Mouse (Mus musculus) lung, embryonic 16.5 days (tissue): Measurements from ENCODE around the gene Stxbp2. TPM values are rescaled to one million over a fixed set of nuclear protein-coding genes. Genes with fewer than 3 reads are reported as not detected.

Experiments
- ATAC-seq: fragments of 200-750 bp; cut with Nextera tagmentation; 2 replicates; pipeline ENCODE4 v1.8.0; 2017; ENCODE audit warnings: low read depth, mild to moderate bottlenecking, moderate library complexity
- H3K27ac ChIP-seq: fragments of 300-500 bp; sonication (generic); 2 replicates; pipeline ENCODE4 v1.5.1; 2014; ENCODE audit warnings: mild to moderate bottlenecking, control low read depth, low read length
- H3K27me3 ChIP-seq: fragments of 300-500 bp; sonication (generic); 2 replicates; pipeline ENCODE4 v1.6.1; 2014; ENCODE audit warnings: low read depth, low read length, mixed read lengths; ENCODE audit not compliant: control insufficient read depth, insufficient read depth
- H3K36me3 ChIP-seq: fragments of 300-500 bp; sonication (generic); 2 replicates; pipeline ENCODE4 v1.6.1; 2014; ENCODE audit warnings: low read length; ENCODE audit not compliant: control insufficient read depth, insufficient read depth
- H3K4me1 ChIP-seq: fragments of 300-500 bp; sonication (generic); replicated peaks from 2 replicates; pipeline ENCODE4 v1.6.1; 2014; ENCODE audit warnings: low read length, mixed read lengths; ENCODE audit not compliant: control insufficient read depth, insufficient read depth
- H3K4me2 ChIP-seq: fragments of 300-500 bp; sonication (generic); 2 replicates; pipeline ENCODE4 v1.6.1; 2014; ENCODE audit warnings: low read depth, low read length, control low read depth
- H3K4me3 ChIP-seq: fragments of 300-500 bp; sonication (generic); 2 replicates; pipeline ENCODE4 v1.5.1; 2014; ENCODE audit warnings: mild to moderate bottlenecking, low read length, control low read depth
- H3K9ac ChIP-seq: fragments of 300-500 bp; sonication (generic); 2 replicates; pipeline ENCODE4 v1.6.1; 2014; ENCODE audit warnings: low read length, control low read depth
- H3K9me3 ChIP-seq: fragments of 300-500 bp; sonication (generic); 2 replicates; pipeline ENCODE4 v1.6.1; 2016; ENCODE audit warnings: low read length; ENCODE audit not compliant: control insufficient read depth
- whole genome bisulfite sequencing: fragments of 180-500 bp; shearing (Covaris S2); extraction: QIAGEN DNeasy Blood & Tissue Kit; methylation state at CpG from one replicate; pipeline ENCODE4 v1.1.7; 2014; 5-methylcytosine and 5-hydroxymethylcytosine counted together
- polyA plus RNA-seq: library from polyadenylated mRNA; unstranded; fragments of >200 nt; fragmentation: Nextera tagmentation; extraction: Ambion mirVana; gene quantifications from 2 replicates; pipeline ENCODE4 v1.2.1, GENCODE M21; 2015

Stxbp2 gene
- polyA plus RNA-seq, 1 experiment from 2014 or later = 91.6 TPM

GRCm38 (mm10) chr8:3599219-3599618, 31.5 kb upstream of the Stxbp2 start:
- Histone ChIP-seq H3K9ac (no peak overlapping the region), H3K36me3 (no peaks in the 10 kb centered on the region), H3K4me3 (no peak overlapping the region), H3K27ac (no peak overlapping the region), H3K4me2 (no peak overlapping the region), H3K4me1 (no peaks in the 10 kb centered on the region), H3K9me3 (no peaks in the 10 kb centered on the region), H3K27me3 (no peaks in the 10 kb centered on the region)
- WGBS = 93% methylated on average over 1 of the region's 1 CpGs
- ATAC-seq = no peak

GRCm38 (mm10) chr8:3600401-3600800, 30.4 kb upstream of the Stxbp2 start:
- H3K27ac ChIP-seq = no peak overlapping the region
- peak; percentile 69 for ATAC-seq

GRCm38 (mm10) chr8:3603439-3603838, 27.3 kb upstream of the Stxbp2 start:
- no peak for ATAC-seq
- H3K9me3 ChIP-seq = no peaks in the 10 kb centered on the region
- H3K27ac ChIP-seq = no peak overlapping the region
- 62% methylated on average over 13 of the region's 13 CpGs for WGBS
- no peaks in the 10 kb centered on the region for H3K27me3 ChIP-seq
- H3K36me3 ChIP-seq = peaks cover 2% of the 10 kb centered on the region; the same call in 1 of the 2 replicates
- no peak overlapping the region for H3K4me2 ChIP-seq
- no peak overlapping the region for H3K4me3 ChIP-seq
- H3K4me1 ChIP-seq = peaks cover 4% of the 10 kb centered on the region; the same call in 1 of the 2 replicates
- no peak overlapping the region for H3K9ac ChIP-seq

More at GRCm38 (mm10) chr8:3600401-3600800, 30.4 kb upstream of the Stxbp2 start:
- no peaks in the 10 kb centered on the region for H3K4me1 ChIP-seq
- H3K9me3 ChIP-seq = no peaks in the 10 kb centered on the region
- H3K27me3 ChIP-seq = no peaks in the 10 kb centered on the region
- WGBS = 73% methylated on average over 6 of the region's 6 CpGs
- H3K36me3 ChIP-seq = no peaks in the 10 kb centered on the region
- H3K9ac ChIP-seq = peak overlapping the region; percentile 10; the same call in 1 of the 2 replicates
- no peak overlapping the region for H3K4me2 ChIP-seq
- H3K4me3 ChIP-seq = no peak overlapping the region

- Histone ChIP-seq H3K4me1 (peaks cover 4% of the 10 kb centered on the region; the same call in 1 of the 2 replicates), H3K4me3 (no peak overlapping the region), H3K9me3 (no peaks in the 10 kb centered on the region), H3K4me2 (no peak overlapping the region), H3K27ac (no peak overlapping the region), H3K9ac (no peak overlapping the region), H3K36me3 (peaks cover 19% of the 10 kb centered on the region), H3K27me3 (no peaks in the 10 kb centered on the region)
- peak; percentile 56; the same call in 1 of the 2 replicates for ATAC-seq
- WGBS = 57% methylated on average over 16 of the region's 16 CpGs
Observed at GRCm38 (mm10) chr8:3606593-3606992, 24.2 kb upstream of the Stxbp2 start.

- 86% methylated on average over 7 of the region's 7 CpGs for WGBS
- no peak for ATAC-seq
- no peak overlapping the region for H3K9ac ChIP-seq
- H3K27ac ChIP-seq = no peak overlapping the region
- no peak overlapping the region for H3K4me3 ChIP-seq
- H3K36me3 ChIP-seq = peaks cover 22% of the 10 kb centered on the region
- no peak overlapping the region for H3K4me2 ChIP-seq
- no peaks in the 10 kb centered on the region for H3K27me3 ChIP-seq
- H3K9me3 ChIP-seq = no peaks in the 10 kb centered on the region
- peaks cover 4% of the 10 kb centered on the region; the same call in 1 of the 2 replicates for H3K4me1 ChIP-seq
Observed at GRCm38 (mm10) chr8:3607822-3608221, 22.9 kb upstream of the Stxbp2 start.

GRCm38 (mm10) chr8:3609046-3609815, 21.5 kb upstream of the Stxbp2 start:
- ATAC-seq = no peak
- H3K36me3 ChIP-seq = peaks cover 33% of the 10 kb centered on the region
- H3K4me1 ChIP-seq = peaks cover 4% of the 10 kb centered on the region; the same call in 1 of the 2 replicates
- no peaks in the 10 kb centered on the region for H3K9me3 ChIP-seq
- WGBS = 76% methylated on average over 12 of the region's 12 CpGs
- H3K4me3 ChIP-seq = no peak overlapping the region
- H3K4me2 ChIP-seq = no peak overlapping the region
- H3K27me3 ChIP-seq = no peaks in the 10 kb centered on the region
- no peak overlapping the region for H3K27ac ChIP-seq
- H3K9ac ChIP-seq = no peak overlapping the region

GRCm38 (mm10) chr8:3609816-3610150, 21.0 kb upstream of the Stxbp2 start:
- ATAC-seq = peak; percentile 18; the same call in 1 of the 2 replicates
- H3K36me3 ChIP-seq = peaks cover 38% of the 10 kb centered on the region
- H3K27me3 ChIP-seq = no peaks in the 10 kb centered on the region
- H3K4me1 ChIP-seq = peaks cover 4% of the 10 kb centered on the region; the same call in 1 of the 2 replicates
- WGBS = 75% methylated on average over 6 of the region's 6 CpGs
- no peaks in the 10 kb centered on the region for H3K9me3 ChIP-seq
- H3K9ac ChIP-seq = no peak overlapping the region
- no peak overlapping the region for H3K27ac ChIP-seq
- H3K4me2 ChIP-seq = no peak overlapping the region
- H3K4me3 ChIP-seq = no peak overlapping the region

GRCm38 (mm10) chr8:3621199-3621970, 9.4 kb upstream of the Stxbp2 start, which contains the start of the genes Xab2 and Pet100:
Gene Xab2 (minus strand): TSS chr8:3621316.
Gene Pet100 (plus strand): TSS chr8:3621548.
- under 1% methylated on average over 37 of the region's 37 CpGs for WGBS
- H3K4me2 ChIP-seq = peak within 1 kb of the TSS; percentile 87
- no peaks in the 10 kb centered on the region for H3K9me3 ChIP-seq
- peak; percentile 99 for ATAC-seq
- H3K27me3 ChIP-seq = no peaks in the 10 kb centered on the region
- peak within 1 kb of the TSS; percentile 82 for H3K9ac ChIP-seq
- H3K27ac ChIP-seq = no peak within 1 kb of the TSS
- peaks cover 14% of the 10 kb centered on the region for H3K36me3 ChIP-seq
- H3K4me3 ChIP-seq = peak within 1 kb of the TSS; percentile 90
- peaks cover 12% of the 10 kb centered on the region for H3K4me1 ChIP-seq

GRCm38 (mm10) chr8:3622119-3622518, 8.6 kb upstream of the Stxbp2 start:
- Histone ChIP-seq H3K4me3 (peak overlapping the region; percentile 90), H3K9me3 (no peaks in the 10 kb centered on the region), H3K4me1 (peaks cover 12% of the 10 kb centered on the region), H3K4me2 (peak overlapping the region; percentile 85), H3K36me3 (peaks cover 9% of the 10 kb centered on the region), H3K27ac (no peak overlapping the region), H3K27me3 (no peaks in the 10 kb centered on the region), H3K9ac (peak overlapping the region; percentile 79; the same call in 1 of the 2 replicates)
- WGBS = 64% methylated on average over 8 of the region's 8 CpGs
- no peak for ATAC-seq
